Mouse (Mus musculus): Measurements from ENCODE around the gene Capn5. TPM values are rescaled to one million over a fixed set of nuclear protein-coding genes. Genes with fewer than 3 reads are reported as not detected.

The Capn5 gene
- total and polyA plus RNA-seq, 3 experiments = 0.04 to 0.54 TPM; not detected in 1

DNA sequence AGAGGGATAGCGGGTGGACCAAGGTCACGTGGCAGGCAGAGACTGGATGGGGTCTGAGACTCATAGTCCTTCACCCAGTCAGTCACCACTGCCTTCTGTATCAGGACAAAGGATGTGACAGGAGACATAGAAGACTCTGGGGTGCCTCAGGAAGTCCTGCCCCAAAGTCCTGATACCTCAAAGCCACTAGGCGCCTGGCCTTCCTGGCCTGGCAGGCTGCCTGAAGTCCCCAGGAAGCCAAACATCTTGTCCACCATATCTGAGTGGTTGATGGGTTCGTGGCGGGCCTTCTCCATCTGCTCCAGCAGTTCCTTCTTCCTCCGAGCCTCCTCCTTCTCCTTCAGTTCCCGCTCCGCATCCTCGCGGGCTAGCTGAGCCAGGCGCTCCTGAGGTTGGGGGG, 100.6 kb downstream of the Capn5 start:
- no peak overlapping the region for H3K4me3 ChIP-seq (ENCODE audit: control insufficient read depth in 1 of 2, insufficient read depth in 1 of 2, low read depth in 2 of 2, low read length in 2 of 2)
- no peaks in the 10 kb centered on the region for H3K36me3 ChIP-seq (ENCODE audit: control insufficient read depth in 1 of 2, insufficient read depth in 2 of 2, low read length in 2 of 2)
- H3K9ac ChIP-seq (ENCODE audit: control insufficient read depth, low read depth, low read length, poor library complexity, severe bottlenecking) = no peak overlapping the region
- H3K9me3 ChIP-seq (replicated peaks; ENCODE audit: insufficient read depth, low read length) = no peaks in the 10 kb centered on the region
- no peak overlapping the region for H3K27ac ChIP-seq (ENCODE audit: control insufficient read depth, low read depth, low read length)
- H3K27me3 ChIP-seq (ENCODE audit: control insufficient read depth in 1 of 2, insufficient read depth in 2 of 2, low read length in 2 of 2) = no peaks in the 10 kb centered on the region
- DNase-seq (ENCODE audit: low read depth, low spot score) = no peak
- no peaks in the 10 kb centered on the region for H3K79me2 ChIP-seq (ENCODE audit: control insufficient read depth, insufficient read depth, low read length, poor library complexity)
- TF ChIP-seq ELF1 (IDR thresholded peaks at IDR 0.05; ENCODE audit: low read depth, low read length) (no peak), RAD21 (IDR thresholded peaks at IDR 0.05; ENCODE audit: low read depth, low read length) (no peak), RCOR1 (IDR thresholded peaks at IDR 0.05; ENCODE audit: low read depth, low read length) (no peak), CTCF (IDR thresholded peaks at IDR 0.05 in 2 of 3, conservative IDR thresholded peaks at IDR 0.05 in 1 of 3; ENCODE audit: control insufficient read depth in 1 of 3, insufficient read depth in 1 of 3, low read depth in 2 of 3, low read length in 3 of 3, poor library complexity in 1 of 3, severe bottlenecking in 1 of 3) (no peak), MXI1 (IDR thresholded peaks at IDR 0.05; ENCODE audit: low read depth, low read length) (no peak), ZKSCAN1 (IDR thresholded peaks at IDR 0.05; ENCODE audit: low read depth, low read length) (no peak), ZC3H11A (IDR thresholded peaks at IDR 0.05; ENCODE audit: low read depth, low read length) (no peak), CHD1 (IDR thresholded peaks at IDR 0.05; ENCODE audit: low read depth, low read length) (no peak), KAT2A (conservative IDR thresholded peaks at IDR 0.05; ENCODE audit: low read depth, low read length) (no peak), E2F4 (IDR thresholded peaks at IDR 0.05; ENCODE audit: borderline replicate concordance, low read depth, low read length) (no peak)
- H3K4me1 ChIP-seq (ENCODE audit: control insufficient read depth in 1 of 2, insufficient read depth in 2 of 2, low read length in 2 of 2) = peaks cover 0 to under 1% of the 10 kb centered on the region in 2 experiments; a peak in 1 of 4 replicates

DNA sequence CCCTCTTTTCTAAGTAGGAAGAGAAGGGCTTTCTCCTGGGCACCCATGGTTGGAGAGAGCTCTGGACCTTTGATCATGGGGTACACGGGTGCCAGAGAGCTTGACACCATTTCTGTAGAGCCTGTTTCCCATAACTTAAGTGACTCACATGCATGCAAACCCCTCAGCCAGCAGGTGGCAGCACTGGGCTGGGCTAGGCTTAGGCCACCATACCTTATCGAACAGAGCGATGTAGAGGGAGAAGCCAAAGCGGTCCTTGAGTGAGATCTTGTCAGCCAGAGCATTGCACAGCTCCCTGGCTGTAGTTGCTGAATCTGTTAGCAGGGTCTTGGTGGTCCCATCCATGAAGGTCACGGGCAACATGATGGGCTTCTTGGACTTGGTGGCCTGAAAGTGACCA, 106.5 kb downstream of the Capn5 start:
- Histone ChIP-seq H3K36me3 (ENCODE audit: control insufficient read depth in 1 of 2, insufficient read depth in 2 of 2, low read length in 2 of 2) (no peaks in the 10 kb centered on the region), H3K9me3 (replicated peaks; ENCODE audit: insufficient read depth, low read length) (no peaks in the 10 kb centered on the region), H3K79me2 (ENCODE audit: control insufficient read depth, insufficient read depth, low read length, poor library complexity) (no peaks in the 10 kb centered on the region), H3K9ac (ENCODE audit: control insufficient read depth, low read depth, low read length, poor library complexity, severe bottlenecking) (no peak overlapping the region), H3K27me3 (ENCODE audit: control insufficient read depth in 1 of 2, insufficient read depth in 2 of 2, low read length in 2 of 2) (no peaks in the 10 kb centered on the region), H3K4me3 (ENCODE audit: control insufficient read depth in 1 of 2, insufficient read depth in 1 of 2, low read depth in 2 of 2, low read length in 2 of 2) (no peak overlapping the region), H3K27ac (ENCODE audit: control insufficient read depth, low read depth, low read length) (no peak overlapping the region), H3K4me1 (ENCODE audit: control insufficient read depth in 1 of 2, insufficient read depth in 2 of 2, low read length in 2 of 2) (no peaks in the 10 kb centered on the region)
- TF ChIP-seq CHD1 (IDR thresholded peaks at IDR 0.05; ENCODE audit: low read depth, low read length) = no peak
- peak; percentile 81 for TF ChIP-seq SMC3 (IDR thresholded peaks at IDR 0.05; ENCODE audit: low read depth, low read length)
- TF ChIP-seq RAD21 (IDR thresholded peaks at IDR 0.05; ENCODE audit: low read depth, low read length) = peak; percentile 58
- peak; percentile 82 to 97 (median 87) for TF ChIP-seq CTCF (IDR thresholded peaks at IDR 0.05 in 2 of 3, conservative IDR thresholded peaks at IDR 0.05 in 1 of 3; ENCODE audit: control insufficient read depth in 1 of 3, insufficient read depth in 1 of 3, low read depth in 2 of 3, low read length in 3 of 3, poor library complexity in 1 of 3, severe bottlenecking in 1 of 3)
- peak; percentile 82 for DNase-seq (ENCODE audit: low read depth, low spot score)

Other genes with a start within 250 kb of the Capn5 start
- 1.3 and 1.4 TPM in 2 replicates for gene Myo7a, start 58.8 kb downstream of the Capn5 start, total RNA-seq (2012; rRNA removed)
- 1 to 10 TPM in 1 of 2 experiments, not detected in 1; 7.5 TPM for gene Myo7a, start 58.8 kb downstream of the Capn5 start, polyA plus RNA-seq (2012; ENCODE audit: insufficient read depth in 1 of 2, insufficient read length in 2 of 2, low read depth in 1 of 2, low replicate concordance in 2 of 2, missing spikeins in 1 of 2)
- gene Omp, start 32.8 kb downstream of the Capn5 start, total RNA-seq (2012; rRNA removed) = 0.08 TPM in 1 of 2 replicates, not detected in the other
- under 1 TPM in 1 of 2 experiments, not detected in 1; 0.07 TPM for gene Omp, start 32.8 kb downstream of the Capn5 start, polyA plus RNA-seq (2012; ENCODE audit: insufficient read depth in 1 of 2, insufficient read length in 2 of 2, low read depth in 1 of 2, low replicate concordance in 2 of 2, missing spikeins in 1 of 2)
- 0.12 TPM in 1 of 2 replicates, not detected in the other for gene B3gnt6, start 21.2 kb upstream of the Capn5 start, total RNA-seq (2012; rRNA removed)
- under 1 TPM in 1 of 2 experiments, not detected in 1; 0.08 TPM for gene B3gnt6, start 21.2 kb upstream of the Capn5 start, polyA plus RNA-seq (2012; ENCODE audit: insufficient read depth in 1 of 2, insufficient read length in 2 of 2, low read depth in 1 of 2, low replicate concordance in 2 of 2, missing spikeins in 1 of 2)
- 41.7 and 44.3 TPM in 2 replicates for gene Acer3, start 142.9 kb upstream of the Capn5 start, total RNA-seq (2012; rRNA removed)
- gene Acer3, start 142.9 kb upstream of the Capn5 start, polyA plus RNA-seq (2012; ENCODE audit: insufficient read depth in 1 of 2, insufficient read length in 2 of 2, low read depth in 1 of 2, low replicate concordance in 2 of 2, missing spikeins in 1 of 2) = 10 to 100 TPM in 1 of 2 experiments, not detected in 1; 17.2 TPM
- 0.12 and 0.16 TPM in 2 replicates for gene Tsku, start 183.1 kb upstream of the Capn5 start, total RNA-seq (2012; rRNA removed)
- gene Tsku, start 183.1 kb upstream of the Capn5 start, polyA plus RNA-seq (2012; ENCODE audit: insufficient read depth in 1 of 2, insufficient read length in 2 of 2, low read depth in 1 of 2, low replicate concordance in 2 of 2, missing spikeins in 1 of 2) = under 1 TPM in 1 of 2 experiments, not detected in 1; 0.99 TPM

Measured in MEL (cell line).